Mouse (Mus musculus): ENCODE results near the gene Fem1b. TPM values are rescaled to one million over a fixed set of nuclear protein-coding genes. Genes with fewer than 3 reads are reported as not detected.

Gene Fem1b
- polyA plus RNA-seq, 1 experiment, result 13.9 TPM

- no peak for DNase-seq
- 61% methylated on average over 17 of the region's 17 CpGs for WGBS
- Histone ChIP-seq H3K4me3 (replicated peaks; ENCODE audit: extremely low read depth, low read depth, low read length) (no peak overlapping the region), H3K4me1 (ENCODE audit: control insufficient read depth, insufficient read depth, low read length) (no peaks in the 10 kb centered on the region)
- no peak for TF ChIP-seq CTCF (IDR thresholded peaks at IDR 0.05; ENCODE audit: insufficient read depth, low read length)
- no peak for TF ChIP-seq POLR2A (IDR thresholded peaks at IDR 0.05; ENCODE audit: borderline replicate concordance, extremely low read depth, low read depth, low read length)
Measured at GRCm38 (mm10) chr9:62767464-62767863, 44.3 kb downstream of the Fem1b start.

GRCm38 (mm10) chr9:62765346-62765745 is 46.4 kb downstream of the Fem1b start:
- WGBS, result 74% methylated on average over 4 of the region's 4 CpGs
- no peaks in the 10 kb centered on the region for H3K4me1 ChIP-seq (ENCODE audit: control insufficient read depth, insufficient read depth, low read length)
- no peak for DNase-seq
- TF ChIP-seq POLR2A (IDR thresholded peaks at IDR 0.05; ENCODE audit: borderline replicate concordance, extremely low read depth, low read depth, low read length), result no peak
- TF ChIP-seq CTCF (IDR thresholded peaks at IDR 0.05; ENCODE audit: insufficient read depth, low read length), result no peak
- H3K4me3 ChIP-seq (replicated peaks; ENCODE audit: extremely low read depth, low read depth, low read length), result no peak overlapping the region

GRCm38 (mm10) chr9:62763478-62763877 is 48.3 kb downstream of the Fem1b start:
- WGBS, result 12% methylated on average over 13 of the region's 13 CpGs
- no peak overlapping the region for H3K4me3 ChIP-seq (replicated peaks; ENCODE audit: extremely low read depth, low read depth, low read length)
- H3K4me1 ChIP-seq (ENCODE audit: control insufficient read depth, insufficient read depth, low read length), result no peaks in the 10 kb centered on the region
- no peak for DNase-seq
- TF ChIP-seq CTCF (IDR thresholded peaks at IDR 0.05; ENCODE audit: insufficient read depth, low read length) (no peak), POLR2A (IDR thresholded peaks at IDR 0.05; ENCODE audit: borderline replicate concordance, extremely low read depth, low read depth, low read length) (no peak)

- DNase-seq, result no peak
- H3K4me3 ChIP-seq (replicated peaks; ENCODE audit: extremely low read depth, low read depth, low read length), result no peak overlapping the region
- 64% methylated on average over 3 of the region's 3 CpGs for WGBS
- TF ChIP-seq POLR2A (IDR thresholded peaks at IDR 0.05; ENCODE audit: borderline replicate concordance, extremely low read depth, low read depth, low read length), result no peak
- peak; percentile 29; the same call in 1 of the 2 replicates for TF ChIP-seq CTCF (IDR thresholded peaks at IDR 0.05; ENCODE audit: insufficient read depth, low read length)
- no peaks in the 10 kb centered on the region for H3K4me1 ChIP-seq (ENCODE audit: control insufficient read depth, insufficient read depth, low read length)
Measured at GRCm38 (mm10) chr9:62759601-62760000, 52.1 kb downstream of the Fem1b start.

GRCm38 (mm10) chr9:62758288-62758687 is 53.4 kb downstream of the Fem1b start:
- TF ChIP-seq POLR2A (IDR thresholded peaks at IDR 0.05; ENCODE audit: borderline replicate concordance, extremely low read depth, low read depth, low read length), result no peak
- no peak for TF ChIP-seq CTCF (IDR thresholded peaks at IDR 0.05; ENCODE audit: insufficient read depth, low read length)
- no peaks in the 10 kb centered on the region for H3K4me1 ChIP-seq (ENCODE audit: control insufficient read depth, insufficient read depth, low read length)
- DNase-seq, result no peak
- WGBS, result 71% methylated on average over 4 of the region's 4 CpGs
- H3K4me3 ChIP-seq (replicated peaks; ENCODE audit: extremely low read depth, low read depth, low read length), result no peak overlapping the region

GRCm38 (mm10) chr9:62750381-62750780 is 61.4 kb downstream of the Fem1b start:
- Histone ChIP-seq H3K4me1 (ENCODE audit: control insufficient read depth, insufficient read depth, low read length) (peaks cover 4% of the 10 kb centered on the region; the same call in 1 of the 2 replicates), H3K4me3 (replicated peaks; ENCODE audit: extremely low read depth, low read depth, low read length) (no peak overlapping the region)
- 74% methylated on average over 11 of the region's 11 CpGs for WGBS
- DNase-seq, result peak; percentile 49
- TF ChIP-seq POLR2A (IDR thresholded peaks at IDR 0.05; ENCODE audit: borderline replicate concordance, extremely low read depth, low read depth, low read length), result no peak
- no peak for TF ChIP-seq CTCF (IDR thresholded peaks at IDR 0.05; ENCODE audit: insufficient read depth, low read length)

GRCm38 (mm10) chr9:62749666-62750065 is 62.1 kb downstream of the Fem1b start:
- TF ChIP-seq POLR2A (IDR thresholded peaks at IDR 0.05; ENCODE audit: borderline replicate concordance, extremely low read depth, low read depth, low read length), result no peak
- TF ChIP-seq CTCF (IDR thresholded peaks at IDR 0.05; ENCODE audit: insufficient read depth, low read length), result no peak
- no peak overlapping the region for H3K4me3 ChIP-seq (replicated peaks; ENCODE audit: extremely low read depth, low read depth, low read length)
- H3K4me1 ChIP-seq (ENCODE audit: control insufficient read depth, insufficient read depth, low read length), result peaks cover 4% of the 10 kb centered on the region; the same call in 1 of the 2 replicates
- WGBS, result 34% methylated on average over 6 of the region's 6 CpGs
- DNase-seq, result no peak

- Histone ChIP-seq H3K4me1 (ENCODE audit: control insufficient read depth, insufficient read depth, low read length) (peaks cover 4% of the 10 kb centered on the region; the same call in 1 of the 2 replicates), H3K4me3 (replicated peaks; ENCODE audit: extremely low read depth, low read depth, low read length) (no peak overlapping the region)
- no peak for DNase-seq
- TF ChIP-seq POLR2A (IDR thresholded peaks at IDR 0.05; ENCODE audit: borderline replicate concordance, extremely low read depth, low read depth, low read length), result no peak
- TF ChIP-seq CTCF (IDR thresholded peaks at IDR 0.05; ENCODE audit: insufficient read depth, low read length), result no peak
- WGBS, result 56% methylated on average over 6 of the region's 6 CpGs
Measured at GRCm38 (mm10) chr9:62746646-62747045, 65.1 kb downstream of the Fem1b start.

- 40% methylated on average over 7 of the region's 7 CpGs for WGBS
- H3K4me1 ChIP-seq (ENCODE audit: control insufficient read depth, insufficient read depth, low read length), result no peaks in the 10 kb centered on the region
- peak; percentile 42 for DNase-seq
Measured at GRCm38 (mm10) chr9:62744558-62745275, 67.0 kb downstream of the Fem1b start.

More at GRCm38 (mm10) chr9:62744558-62745275, 67.0 kb downstream of the Fem1b start:
- no peak overlapping the region for H3K4me3 ChIP-seq (replicated peaks; ENCODE audit: extremely low read depth, low read depth, low read length)
- peak; percentile 48 for TF ChIP-seq CTCF (IDR thresholded peaks at IDR 0.05; ENCODE audit: insufficient read depth, low read length)
- TF ChIP-seq POLR2A (IDR thresholded peaks at IDR 0.05; ENCODE audit: borderline replicate concordance, extremely low read depth, low read depth, low read length), result no peak

Other genes with a start within 250 kb of the Fem1b start
- gene Itga11, start 134.1 kb downstream of the Fem1b start, polyA plus RNA-seq (2012; rRNA removed), result 0.70 and 1.1 TPM in 2 replicates
- 58.1 and 60.8 TPM in 2 replicates for gene Cln6, start 26.9 kb upstream of the Fem1b start, polyA plus RNA-seq (2012; rRNA removed)
- 7.1 and 11.6 TPM in 2 replicates for gene Calml4, start 46.1 kb upstream of the Fem1b start, polyA plus RNA-seq (2012; rRNA removed)
- 25.4 and 36.5 TPM in 2 replicates for gene Pias1, start 176.0 kb upstream of the Fem1b start, polyA plus RNA-seq (2012; rRNA removed)